Mouse (Mus musculus): ENCODE measurements around the gene Hist1h4c. TPM values are rescaled to one million over a fixed set of nuclear protein-coding genes. Genes with fewer than 3 reads are reported as not detected.

The Hist1h4c gene
- polyA plus RNA-seq, 1 experiment from 2014 or later, result 6.4 TPM

DNA sequence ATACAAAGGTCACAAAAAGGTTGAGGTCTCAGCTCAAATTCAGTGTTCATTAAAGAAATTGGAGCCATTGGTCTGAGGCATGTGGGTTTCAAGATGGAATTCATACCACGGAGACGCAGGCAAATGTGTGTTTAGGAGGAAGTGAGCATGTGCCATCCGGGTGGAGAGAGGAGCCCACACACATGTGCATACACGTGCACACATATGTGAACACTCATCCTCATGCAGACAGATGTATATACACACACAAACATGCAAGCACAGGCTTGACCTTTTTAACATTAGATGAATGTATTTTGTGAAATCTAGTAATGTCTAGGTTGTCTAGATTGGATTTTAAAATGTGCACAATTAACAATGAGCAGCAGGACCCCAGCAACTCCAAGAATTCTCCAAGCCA lies 4.0 kb upstream of the Hist1h4c start:
- Histone ChIP-seq H3K9ac (ENCODE audit: low read length) (no peak overlapping the region), H3K9me3 (ENCODE audit: control insufficient read depth, low read length) (no peaks in the 10 kb centered on the region), H3K27me3 (ENCODE audit: control insufficient read depth, insufficient read depth, low read length) (no peaks in the 10 kb centered on the region), H3K36me3 (ENCODE audit: control insufficient read depth, insufficient read depth, low read length) (no peaks in the 10 kb centered on the region), H3K4me1 (ENCODE audit: control insufficient read depth, insufficient read depth, low read length) (peaks cover 6% of the 10 kb centered on the region; the same call in 1 of the 2 replicates), H3K27ac (ENCODE audit: low read depth, low read length) (no peak overlapping the region), H3K4me2 (no peak overlapping the region), H3K4me3 (ENCODE audit: low read depth, low read length) (no peak overlapping the region)
- WGBS, result 88% methylated on average over 4 of the region's 4 CpGs
- ATAC-seq (ENCODE audit: low FRiP score) (no peak), DNase-seq (ENCODE audit: low spot score, missing footprints) (no peak)

DNA sequence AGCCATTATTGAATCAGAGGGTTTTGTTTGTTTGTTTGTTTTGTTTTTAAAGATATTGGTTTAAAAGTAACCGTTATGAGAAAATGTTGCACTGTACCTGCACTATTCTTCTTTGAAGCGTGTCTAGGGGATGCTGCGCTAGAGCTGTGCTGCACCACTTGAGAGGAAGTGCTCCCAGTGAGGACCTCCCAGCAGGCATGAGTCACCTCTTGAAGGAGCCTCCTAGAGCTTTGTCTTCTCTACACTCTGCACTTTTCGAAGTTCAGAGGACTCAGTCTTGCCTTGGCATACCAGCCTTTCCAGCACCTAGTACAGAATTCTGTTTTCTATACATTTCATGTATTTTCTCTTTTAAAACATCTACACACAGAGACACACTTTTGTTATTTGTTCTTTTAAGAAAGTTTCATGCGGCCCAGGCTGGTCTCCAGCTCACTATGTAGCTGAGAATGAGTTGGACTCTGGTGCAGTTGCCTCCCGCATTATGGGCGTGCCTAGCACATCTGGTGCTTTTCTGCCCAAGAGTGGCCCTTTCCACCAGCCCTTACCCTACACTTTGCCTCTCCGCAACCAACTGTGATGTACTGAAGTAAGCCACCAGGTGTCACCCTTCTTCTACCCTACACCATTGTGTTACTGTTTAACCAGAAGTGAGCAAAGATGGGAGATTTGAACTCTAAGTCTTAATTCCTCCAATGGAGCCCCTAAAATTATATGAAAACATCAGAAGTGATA lies 2.7 kb upstream of the Hist1h4c start:
- 30% methylated on average over 8 of the region's 8 CpGs for WGBS
- peaks cover 6% of the 10 kb centered on the region; the same call in 1 of the 2 replicates for H3K4me1 ChIP-seq (ENCODE audit: control insufficient read depth, insufficient read depth, low read length)
- no peak overlapping the region for H3K4me2 ChIP-seq
- H3K9me3 ChIP-seq (ENCODE audit: control insufficient read depth, low read length), result no peaks in the 10 kb centered on the region
- 0 out of 2 replicates have a peak overlapping the region, but pooled peaks have one; percentile 16 for H3K9ac ChIP-seq (ENCODE audit: low read length)
- no peak overlapping the region for H3K27ac ChIP-seq (ENCODE audit: low read depth, low read length)
- H3K27me3 ChIP-seq (ENCODE audit: control insufficient read depth, insufficient read depth, low read length), result no peaks in the 10 kb centered on the region
- DNase-seq (ENCODE audit: low spot score, missing footprints), result peak; percentile 91
- no peak overlapping the region for H3K4me3 ChIP-seq (ENCODE audit: low read depth, low read length)
- H3K36me3 ChIP-seq (ENCODE audit: control insufficient read depth, insufficient read depth, low read length), result no peaks in the 10 kb centered on the region
- ATAC-seq (ENCODE audit: low FRiP score), result peak; percentile 49; the same call in 1 of the 2 replicates

DNA sequence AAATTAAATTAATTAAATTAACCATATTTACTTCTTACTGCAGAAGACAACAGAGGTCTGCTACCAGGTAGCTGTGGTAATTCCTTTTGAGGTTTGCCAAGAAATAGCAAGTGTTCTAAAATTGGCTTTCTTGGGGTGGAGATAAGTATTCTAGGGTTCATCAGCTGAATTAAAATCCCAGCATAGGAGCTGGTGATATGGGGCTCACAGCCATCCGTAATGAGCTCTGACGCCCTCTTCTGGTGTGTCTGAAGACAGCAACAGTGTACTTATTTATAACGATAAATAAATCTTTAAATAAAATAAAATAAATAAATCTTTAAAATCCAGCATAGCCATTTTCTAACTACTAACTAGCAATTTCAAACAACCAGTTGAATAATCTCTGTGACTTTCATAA lies 1.5 kb upstream of the Hist1h4c start:
- ATAC-seq (ENCODE audit: low FRiP score), result no peak

DNA sequence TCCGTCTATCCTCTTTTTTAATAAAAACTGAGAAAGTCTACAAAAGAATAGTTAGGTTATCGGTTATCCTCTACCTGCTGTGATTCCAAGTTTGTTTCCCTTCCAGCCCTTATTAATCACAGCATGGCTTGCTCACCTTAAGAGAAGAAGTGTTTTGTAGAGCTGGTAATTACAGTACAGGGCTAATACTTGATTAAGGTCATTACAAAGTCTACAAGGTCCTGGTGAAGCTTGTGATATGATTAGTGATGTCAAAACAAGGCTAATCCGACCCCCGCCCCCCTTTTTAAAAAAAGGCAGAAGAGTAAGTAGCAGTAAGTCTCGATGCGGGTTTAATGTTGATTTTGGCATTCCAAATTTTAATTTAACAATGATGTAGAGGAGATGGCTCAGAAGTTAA lies 742 bp upstream of the Hist1h4c start:
- ATAC-seq (ENCODE audit: low FRiP score) (no peak), DNase-seq (ENCODE audit: low spot score, missing footprints) (no peak)
- H3K9me3 ChIP-seq (ENCODE audit: control insufficient read depth, low read length), result no peaks in the 10 kb centered on the region
- no peak overlapping the region for H3K4me3 ChIP-seq (ENCODE audit: low read depth, low read length)
- no peaks in the 10 kb centered on the region for H3K36me3 ChIP-seq (ENCODE audit: control insufficient read depth, insufficient read depth, low read length)
- H3K27me3 ChIP-seq (ENCODE audit: control insufficient read depth, insufficient read depth, low read length), result no peaks in the 10 kb centered on the region
- H3K27ac ChIP-seq (ENCODE audit: low read depth, low read length), result peak overlapping the region; percentile 71
- H3K9ac ChIP-seq (ENCODE audit: low read length), result no peak overlapping the region; the same call in 1 of the 2 replicates
- H3K4me2 ChIP-seq, result peak overlapping the region; percentile 6; the same call in 1 of the 2 replicates
- peaks cover 6% of the 10 kb centered on the region; the same call in 1 of the 2 replicates for H3K4me1 ChIP-seq (ENCODE audit: control insufficient read depth, insufficient read depth, low read length)
- 55% methylated on average over 6 of the region's 6 CpGs for WGBS

More for the DNA sequence above, 1.5 kb upstream of the Hist1h4c start:
- no peak for DNase-seq (ENCODE audit: low spot score, missing footprints)
- no peaks in the 10 kb centered on the region for H3K9me3 ChIP-seq (ENCODE audit: control insufficient read depth, low read length)
- WGBS, result 75% methylated on average over 3 of the region's 3 CpGs
- H3K27me3 ChIP-seq (ENCODE audit: control insufficient read depth, insufficient read depth, low read length), result no peaks in the 10 kb centered on the region
- no peak overlapping the region for H3K4me3 ChIP-seq (ENCODE audit: low read depth, low read length)
- no peak overlapping the region for H3K9ac ChIP-seq (ENCODE audit: low read length)
- H3K27ac ChIP-seq (ENCODE audit: low read depth, low read length), result no peak overlapping the region
- H3K4me2 ChIP-seq, result no peak overlapping the region
- H3K4me1 ChIP-seq (ENCODE audit: control insufficient read depth, insufficient read depth, low read length), result peaks cover 6% of the 10 kb centered on the region; the same call in 1 of the 2 replicates
- no peaks in the 10 kb centered on the region for H3K36me3 ChIP-seq (ENCODE audit: control insufficient read depth, insufficient read depth, low read length)

DNA sequence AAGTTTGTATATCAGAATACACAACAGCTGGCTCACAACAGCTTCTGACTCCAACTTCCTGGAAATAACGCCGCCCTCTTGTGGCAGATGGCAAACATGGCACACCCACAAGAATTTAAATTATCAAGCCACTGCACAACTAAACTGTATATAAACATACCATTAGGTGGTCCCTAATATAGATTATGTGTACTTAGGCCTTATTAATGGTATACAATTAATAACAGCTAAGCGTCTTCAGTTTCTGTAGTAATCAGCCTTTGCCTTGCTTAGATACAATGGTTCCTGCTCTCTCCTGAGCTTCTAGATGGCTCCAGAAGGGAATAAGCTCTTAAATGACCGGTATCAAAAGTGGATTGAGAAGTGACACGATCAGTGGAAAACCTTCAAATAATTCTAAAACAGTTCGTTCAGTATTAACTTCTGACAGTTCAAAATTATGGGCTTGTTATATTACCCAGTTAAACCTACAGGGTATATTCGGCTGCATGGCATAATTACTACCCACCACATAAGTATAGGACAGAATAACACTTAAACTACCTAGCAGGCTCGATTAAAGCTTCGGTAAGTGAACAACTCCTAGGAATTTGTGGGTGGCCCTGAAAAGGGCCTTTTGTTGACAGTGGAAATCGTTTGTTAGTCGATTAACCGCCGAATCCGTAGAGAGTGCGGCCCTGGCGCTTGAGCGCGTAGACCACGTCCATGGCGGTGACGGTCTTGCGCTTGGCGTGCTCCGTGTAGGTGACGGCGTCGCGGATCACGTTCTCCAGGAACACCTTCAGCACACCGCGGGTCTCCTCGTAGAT lies 559 bp downstream of the Hist1h4c start:
- ATAC-seq (ENCODE audit: low FRiP score) (peak; percentile 12), DNase-seq (ENCODE audit: low spot score, missing footprints) (peak; percentile 96)
- Histone ChIP-seq H3K9ac (ENCODE audit: low read length) (peak overlapping the region; percentile 69), H3K9me3 (ENCODE audit: control insufficient read depth, low read length) (no peaks in the 10 kb centered on the region), H3K27me3 (ENCODE audit: control insufficient read depth, insufficient read depth, low read length) (no peaks in the 10 kb centered on the region), H3K36me3 (ENCODE audit: control insufficient read depth, insufficient read depth, low read length) (no peaks in the 10 kb centered on the region), H3K4me3 (ENCODE audit: low read depth, low read length) (peak overlapping the region; percentile 39), H3K4me2 (peak overlapping the region; percentile 68), H3K27ac (ENCODE audit: low read depth, low read length) (peak overlapping the region; percentile 87), H3K4me1 (ENCODE audit: control insufficient read depth, insufficient read depth, low read length) (peaks cover 6% of the 10 kb centered on the region; the same call in 1 of the 2 replicates)
- 2% methylated on average over 24 of the region's 32 CpGs for WGBS

DNA sequence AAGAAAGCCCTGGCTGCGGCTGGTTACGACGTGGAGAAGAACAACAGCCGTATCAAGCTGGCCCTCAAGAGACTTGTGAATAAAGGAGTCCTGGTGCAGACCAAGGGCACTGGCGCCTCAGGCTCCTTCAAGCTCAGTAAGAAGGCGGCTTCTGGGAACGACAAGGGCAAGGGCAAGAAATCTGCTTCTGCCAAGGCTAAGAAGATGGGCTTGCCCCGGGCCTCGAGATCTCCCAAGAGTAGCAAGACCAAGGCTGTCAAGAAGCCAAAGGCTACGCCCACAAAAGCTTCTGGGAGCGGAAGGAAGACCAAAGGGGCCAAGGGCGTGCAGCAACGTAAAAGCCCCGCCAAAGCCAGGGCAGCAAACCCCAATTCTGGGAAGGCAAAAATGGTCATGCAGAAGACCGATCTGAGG lies 2.2 kb downstream of the Hist1h4c start:
- no peak overlapping the region for H3K27ac ChIP-seq (ENCODE audit: low read depth, low read length)

DNA sequence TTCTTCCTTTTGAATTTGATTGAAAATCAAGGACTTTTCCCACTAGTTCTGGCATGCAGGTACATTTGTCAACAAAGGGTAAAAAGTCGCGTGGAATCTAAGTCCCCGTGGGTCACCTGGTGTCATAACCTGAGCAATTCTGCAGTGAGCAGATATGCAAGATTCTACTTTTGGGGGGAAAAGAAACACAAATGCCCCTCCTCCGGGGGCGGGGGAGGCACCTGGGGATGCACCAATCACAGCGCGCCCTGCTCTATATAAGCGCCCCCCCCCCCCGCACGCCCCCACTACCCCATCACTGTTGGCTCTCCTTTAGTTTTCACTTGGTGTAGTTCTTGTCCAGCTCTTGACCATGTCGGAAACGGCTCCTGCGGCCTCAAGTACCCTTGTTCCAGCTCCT lies 2.7 kb downstream of the Hist1h4c start, which contains the start of gene Hist1h1t:
TSS of gene Hist1h1t (plus strand) at position 301 of the 400 bp plus-strand sequence.
- H3K36me3 ChIP-seq (ENCODE audit: control insufficient read depth, insufficient read depth, low read length), result no peaks in the 10 kb centered on the region
- WGBS, result 51% methylated on average over 13 of the region's 13 CpGs
- no peak within 1 kb of the TSS for H3K9ac ChIP-seq (ENCODE audit: low read length)
- no peaks in the 10 kb centered on the region for H3K9me3 ChIP-seq (ENCODE audit: control insufficient read depth, low read length)
- H3K4me2 ChIP-seq, result no peak within 1 kb of the TSS
- H3K27ac ChIP-seq (ENCODE audit: low read depth, low read length), result no peak within 1 kb of the TSS
- no peaks in the 10 kb centered on the region for H3K27me3 ChIP-seq (ENCODE audit: control insufficient read depth, insufficient read depth, low read length)
- no peak within 1 kb of the TSS for H3K4me3 ChIP-seq (ENCODE audit: low read depth, low read length)
- DNase-seq (ENCODE audit: low spot score, missing footprints) (no peak), ATAC-seq (ENCODE audit: low FRiP score) (no peak)
- peaks cover 6% of the 10 kb centered on the region; the same call in 1 of the 2 replicates for H3K4me1 ChIP-seq (ENCODE audit: control insufficient read depth, insufficient read depth, low read length)

More for the DNA sequence above, 2.2 kb downstream of the Hist1h4c start:
- Histone ChIP-seq H3K9ac (ENCODE audit: low read length) (no peak overlapping the region), H3K9me3 (ENCODE audit: control insufficient read depth, low read length) (no peaks in the 10 kb centered on the region), H3K4me2 (no peak overlapping the region), H3K4me1 (ENCODE audit: control insufficient read depth, insufficient read depth, low read length) (peaks cover 6% of the 10 kb centered on the region; the same call in 1 of the 2 replicates), H3K36me3 (ENCODE audit: control insufficient read depth, insufficient read depth, low read length) (no peaks in the 10 kb centered on the region), H3K27me3 (ENCODE audit: control insufficient read depth, insufficient read depth, low read length) (no peaks in the 10 kb centered on the region), H3K4me3 (ENCODE audit: low read depth, low read length) (no peak overlapping the region)
- no peak for ATAC-seq (ENCODE audit: low FRiP score)
- DNase-seq (ENCODE audit: low spot score, missing footprints), result no peak
- 61% methylated on average over 15 of the region's 15 CpGs for WGBS

DNA sequence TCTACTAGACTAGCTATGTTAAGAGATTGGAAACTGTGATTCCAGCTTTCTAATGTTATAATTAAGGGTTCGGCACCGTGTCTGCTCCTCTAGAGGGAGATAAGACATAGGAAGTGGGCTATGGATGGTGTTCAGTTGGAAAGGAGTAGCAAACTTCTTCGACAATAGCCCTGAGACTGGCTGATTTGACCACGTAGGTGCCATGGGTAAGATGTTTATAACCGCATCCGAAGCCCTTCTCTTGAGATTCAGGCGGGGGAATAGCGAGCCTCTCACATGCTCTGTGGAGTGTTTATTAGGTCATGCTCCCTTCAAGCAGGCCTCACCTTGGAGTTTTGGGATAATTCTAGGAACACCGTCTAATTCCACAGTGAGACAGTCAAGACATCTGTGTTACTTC lies 3.3 kb downstream of the Hist1h4c start:
- 94% methylated on average over 9 of the region's 9 CpGs for WGBS
- peaks cover 6% of the 10 kb centered on the region; the same call in 1 of the 2 replicates for H3K4me1 ChIP-seq (ENCODE audit: control insufficient read depth, insufficient read depth, low read length)
- H3K9ac ChIP-seq (ENCODE audit: low read length), result no peak overlapping the region
- no peak overlapping the region for H3K4me3 ChIP-seq (ENCODE audit: low read depth, low read length)
- no peaks in the 10 kb centered on the region for H3K36me3 ChIP-seq (ENCODE audit: control insufficient read depth, insufficient read depth, low read length)
- DNase-seq (ENCODE audit: low spot score, missing footprints) (no peak), ATAC-seq (ENCODE audit: low FRiP score) (no peak)
- no peak overlapping the region for H3K27ac ChIP-seq (ENCODE audit: low read depth, low read length)
- H3K4me2 ChIP-seq, result no peak overlapping the region
- H3K27me3 ChIP-seq (ENCODE audit: control insufficient read depth, insufficient read depth, low read length), result no peaks in the 10 kb centered on the region
- H3K9me3 ChIP-seq (ENCODE audit: control insufficient read depth, low read length), result no peaks in the 10 kb centered on the region
